Mouse (Mus musculus) neural tube, embryonic 10.5 days (tissue): ENCODE data around the gene Dync1li1.
"Not testable (repeated sequence)": the region's sequence is repeated elsewhere in the genome, so short reads cannot be mapped to it uniquely, and the experiment has no call there.

Experiments used
- DNase-seq: peaks from one replicate; pipeline ENCODE4 v3.0.0-alpha.2; 2017; ENCODE audit warnings: low spot score; ENCODE audit errors: extremely low spot score

The Dync1li1 gene

GRCm38 (mm10) chr9:114716677-114717331 lies 28.2 kb downstream of the Dync1li1 start:
- no peak for DNase-seq

- no peak for DNase-seq
Observed at GRCm38 (mm10) chr9:114727315-114727714, 38.7 kb downstream of the Dync1li1 start.

- DNase-seq: not testable (repeated sequence)
Observed at GRCm38 (mm10) chr9:114728432-114728831, 39.8 kb downstream of the Dync1li1 start.

- no peak for DNase-seq
Observed at GRCm38 (mm10) chr9:114729911-114730805, 41.6 kb downstream of the Dync1li1 start.

- peak; percentile 98 for DNase-seq
Observed at GRCm38 (mm10) chr9:114731011-114731755, 42.6 kb downstream of the Dync1li1 start, which contains the start of gene Cmtm6. Gene Cmtm6 (plus strand): TSS chr9:114731116.

GRCm38 (mm10) chr9:114731871-114732682 lies 43.5 kb downstream of the Dync1li1 start:
- DNase-seq: no peak

- no peak for DNase-seq
Observed at GRCm38 (mm10) chr9:114733238-114733637, 44.6 kb downstream of the Dync1li1 start.

GRCm38 (mm10) chr9:114736442-114736841 lies 47.9 kb downstream of the Dync1li1 start:
- DNase-seq: no peak

- DNase-seq: no peak
Observed at GRCm38 (mm10) chr9:114740336-114740735, 51.7 kb downstream of the Dync1li1 start.

- no peak for DNase-seq
Observed at GRCm38 (mm10) chr9:114742731-114743130, 54.1 kb downstream of the Dync1li1 start.

- DNase-seq: no peak
Observed at GRCm38 (mm10) chr9:114745163-114745562, 56.6 kb downstream of the Dync1li1 start.

- no peak for DNase-seq
Observed at GRCm38 (mm10) chr9:114745654-114746053, 57.1 kb downstream of the Dync1li1 start.

GRCm38 (mm10) chr9:114747012-114747411 lies 58.4 kb downstream of the Dync1li1 start:
- DNase-seq: no peak

- no peak for DNase-seq
Observed at GRCm38 (mm10) chr9:114747466-114747865, 58.9 kb downstream of the Dync1li1 start.

GRCm38 (mm10) chr9:114751582-114751981 lies 63.0 kb downstream of the Dync1li1 start:
- no peak for DNase-seq

- no peak for DNase-seq
Observed at GRCm38 (mm10) chr9:114752311-114752710, 63.7 kb downstream of the Dync1li1 start.

GRCm38 (mm10) chr9:114752863-114753484 lies 64.4 kb downstream of the Dync1li1 start:
- DNase-seq: peak; percentile 89

- no peak for DNase-seq
Observed at GRCm38 (mm10) chr9:114758272-114758671, 69.7 kb downstream of the Dync1li1 start.

GRCm38 (mm10) chr9:114758801-114759200 lies 70.2 kb downstream of the Dync1li1 start:
- no peak for DNase-seq

GRCm38 (mm10) chr9:114759886-114760285 lies 71.3 kb downstream of the Dync1li1 start:
- no peak for DNase-seq
